In the genomic region with DNA sequence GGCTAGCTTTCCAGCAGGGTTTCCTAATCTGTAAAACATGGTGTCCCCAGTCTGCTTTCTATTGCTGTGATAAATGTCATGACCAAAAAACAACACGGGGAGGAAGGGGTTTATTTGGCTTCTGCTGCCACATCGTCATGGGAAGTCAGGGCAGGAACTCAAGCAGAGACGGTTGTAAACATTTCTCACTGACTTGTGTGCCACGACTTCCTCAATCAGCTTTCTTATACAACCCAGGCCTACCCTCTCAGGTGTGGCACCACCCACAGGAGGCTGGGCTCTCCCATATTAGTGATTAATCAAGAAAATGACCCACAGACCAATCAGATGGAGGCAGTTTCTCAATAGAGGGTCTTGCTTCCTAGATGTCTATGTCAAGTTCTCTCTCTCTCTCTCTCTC, we compare ENCODE assay signal across 20 mouse cellular contexts. TPM values are rescaled to one million over a fixed set of nuclear protein-coding genes. Genes with fewer than 3 reads are reported as not detected.
DNase-seq lines count a peak whose midpoint lies in the region; ATAC-seq and TF ChIP-seq lines count a peak whose summit lies in the region.
"Had no signal": no experiment of that assay in that cellular context is flagged by ENCODE, and none has a peak within 500 bp of the region (broad histone marks: within the 10 kb centered on the region; RNA-seq: fewer than 3 reads in every experiment).

No protein-coding gene starts in this region.

- H3K9me3 ChIP-seq in intestine, embryonic 16.5 days (ENCODE audit: control insufficient read depth, low read length) = no peaks in the 10 kb centered on the region
- no peaks in the 10 kb centered on the region for H3K9me3 ChIP-seq in forebrain, embryonic 16.5 days (ENCODE audit: control insufficient read depth, low read length)
- H3K9me3 ChIP-seq in hindbrain, postnatal 0 days (ENCODE audit: low read length) = no peaks in the 10 kb centered on the region
- H3K9me3 ChIP-seq: embryonic facial prominence, embryonic 15.5 days; forebrain, embryonic 13.5 days; heart, embryonic 15.5 days; hindbrain, embryonic 15.5 days; limb, embryonic 12.5 days; neural tube, embryonic 15.5 days had no signal

- H3K9ac ChIP-seq in intestine, embryonic 16.5 days (ENCODE audit: low read depth, low read length) = no peak overlapping the region
- no peak overlapping the region for H3K9ac ChIP-seq in forebrain, embryonic 16.5 days (replicated peaks; ENCODE audit: low read depth, low read length)
- H3K9ac ChIP-seq in hindbrain, postnatal 0 days (replicated peaks; ENCODE audit: low read length) = no peak overlapping the region
- H3K9ac ChIP-seq: embryonic facial prominence, embryonic 15.5 days; forebrain, embryonic 13.5 days; heart, embryonic 15.5 days; hindbrain, embryonic 15.5 days; limb, embryonic 12.5 days; liver, embryonic 14.5 days; neural tube, embryonic 15.5 days had no signal

- TF ChIP-seq CTCF in hindbrain, postnatal 0 days (IDR thresholded peaks at IDR 0.05; ENCODE audit: low read depth) = no peak

- 12% methylated on average over 4 of the region's 4 CpGs for WGBS in intestine, embryonic 16.5 days
- 76% methylated on average over 4 of the region's 4 CpGs for WGBS in forebrain, embryonic 16.5 days
- WGBS in hindbrain, postnatal 0 days = 63% methylated on average over 4 of the region's 4 CpGs

- H3K4me3 ChIP-seq in intestine, embryonic 16.5 days (ENCODE audit: low read length) = no peak overlapping the region
- no peak overlapping the region for H3K4me3 ChIP-seq in forebrain, embryonic 16.5 days (replicated peaks; ENCODE audit: low read length)
- no peak overlapping the region for H3K4me3 ChIP-seq in hindbrain, postnatal 0 days (ENCODE audit: low read length)
- H3K4me3 ChIP-seq: embryonic facial prominence, embryonic 15.5 days; forebrain, embryonic 13.5 days; heart, embryonic 15.5 days; hindbrain, embryonic 15.5 days; limb, embryonic 12.5 days; neural tube, embryonic 15.5 days had no signal

- H3K4me1 ChIP-seq in intestine, embryonic 16.5 days (ENCODE audit: control insufficient read depth, insufficient read depth, low read length) = peaks cover 14% of the 10 kb centered on the region
- no peaks in the 10 kb centered on the region for H3K4me1 ChIP-seq in forebrain, embryonic 16.5 days (replicated peaks; ENCODE audit: control insufficient read depth, insufficient read depth, low read length)
- no peaks in the 10 kb centered on the region for H3K4me1 ChIP-seq in hindbrain, postnatal 0 days (ENCODE audit: insufficient read depth, low read length)
- H3K4me1 ChIP-seq: forebrain, embryonic 13.5 days; heart, embryonic 15.5 days; hindbrain, embryonic 15.5 days; limb, embryonic 12.5 days; neural tube, embryonic 15.5 days had no signal

- peak; percentile 49 to 58 for DNase-seq in B cell, adult 2 months
- no peak for DNase-seq in neural tube, embryonic 10.5 days (ENCODE audit: extremely low spot score, low spot score)
- DNase-seq in hindbrain, postnatal 0 days (ENCODE audit: low spot score) = no peak
- DNase-seq: adrenal gland, adult 2 months; cerebellum, adult 8-10 months; heart, adult 11 months; kidney, adult 9 months; retina, postnatal 1 day; spleen, adult 18-20 months had no signal

- H3K36me3 ChIP-seq in intestine, embryonic 16.5 days (ENCODE audit: control insufficient read depth, insufficient read depth, low read length) = no peaks in the 10 kb centered on the region
- no peaks in the 10 kb centered on the region for H3K36me3 ChIP-seq in forebrain, embryonic 16.5 days (ENCODE audit: control insufficient read depth, insufficient read depth)
- H3K36me3 ChIP-seq in hindbrain, postnatal 0 days (ENCODE audit: insufficient read depth, low read length) = no peaks in the 10 kb centered on the region
- H3K36me3 ChIP-seq: embryonic facial prominence, embryonic 15.5 days; heart, embryonic 15.5 days; hindbrain, embryonic 15.5 days; limb, embryonic 12.5 days; neural tube, embryonic 15.5 days had no signal

- ATAC-seq in CD4-positive, CD25-positive, alpha-beta regulatory T cell, adult 4 months = peak; percentile 79
- ATAC-seq in intestine, embryonic 16.5 days = peak; percentile 36
- ATAC-seq in neutrophil, adult 5-6 weeks (ENCODE audit: extremely low read depth, insufficient number of reproducible peaks, low FRiP score, poor library complexity, severe bottlenecking) = peak; percentile 80
- no peak for ATAC-seq in forebrain, embryonic 16.5 days
- no peak for ATAC-seq in hindbrain, postnatal 0 days
- ATAC-seq: forebrain, embryonic 13.5 days had no signal

- H3K27ac ChIP-seq in intestine, embryonic 16.5 days (ENCODE audit: low read length) = no peak overlapping the region
- no peak overlapping the region for H3K27ac ChIP-seq in forebrain, embryonic 16.5 days (ENCODE audit: low read length)
- H3K27ac ChIP-seq in hindbrain, postnatal 0 days = no peak overlapping the region
- H3K27ac ChIP-seq: embryonic facial prominence, embryonic 15.5 days; forebrain, embryonic 13.5 days; heart, embryonic 15.5 days; hindbrain, embryonic 15.5 days; limb, embryonic 12.5 days; liver, embryonic 14.5 days; neural tube, embryonic 15.5 days had no signal

- H3K4me2 ChIP-seq in intestine, embryonic 16.5 days (ENCODE audit: low read depth, low read length) = no peak overlapping the region
- H3K4me2 ChIP-seq in forebrain, embryonic 16.5 days (ENCODE audit: low read length) = no peak overlapping the region
- no peak overlapping the region for H3K4me2 ChIP-seq in hindbrain, postnatal 0 days (ENCODE audit: low read depth, low read length)
- H3K4me2 ChIP-seq: embryonic facial prominence, embryonic 15.5 days; forebrain, embryonic 13.5 days; heart, embryonic 15.5 days; hindbrain, embryonic 15.5 days; limb, embryonic 12.5 days; neural tube, embryonic 15.5 days had no signal

- H3K27me3 ChIP-seq in intestine, embryonic 16.5 days (replicated peaks; ENCODE audit: control insufficient read depth, insufficient read depth, low read length) = no peaks in the 10 kb centered on the region
- no peaks in the 10 kb centered on the region for H3K27me3 ChIP-seq in forebrain, embryonic 16.5 days (replicated peaks; ENCODE audit: control insufficient read depth, insufficient read depth, low read length)
- H3K27me3 ChIP-seq in hindbrain, postnatal 0 days (ENCODE audit: insufficient read depth, low read length) = no peaks in the 10 kb centered on the region
- H3K27me3 ChIP-seq: embryonic facial prominence, embryonic 15.5 days; forebrain, embryonic 13.5 days; hindbrain, embryonic 15.5 days; neural tube, embryonic 15.5 days had no signal

RNA-seq across cellular contexts. Expression of a gene that starts 48.3 kb away (rescaled TPM):
- not detected for polyA plus RNA-seq in CD4-positive, CD25-positive, alpha-beta regulatory T cell, adult 4 months (2017; shearing (Covaris generic))
- polyA plus RNA-seq in intestine, embryonic 16.5 days (2015; fragmentation: Nextera tagmentation; extraction: Ambion mirVana) = 7.0 and 8.6 TPM in 2 replicates
- 5.7 and 8.6 TPM in 2 replicates for total RNA-seq in neutrophil, adult 5-6 weeks (2017)
- 6.3 and 9.8 TPM in 2 replicates for polyA plus RNA-seq in forebrain, embryonic 16.5 days (2015; fragmentation: Nextera tagmentation; extraction: Ambion mirVana)
- 29.5 and 30.0 TPM in 2 replicates for total RNA-seq in hindbrain, postnatal 0 days (2014; rRNA removed)
- polyA plus RNA-seq in hindbrain, postnatal 0 days (2015; fragmentation: Nextera tagmentation; extraction: Ambion mirVana) = 11.2 and 17.2 TPM in 2 replicates

Comparison
In these comparisons a context has a peak if more than half of its experiments do, and no peak if none do; other contexts are left out.
1. DNase-seq: peak in B cell, adult 2 months (2 of 2); none in neural tube, embryonic 10.5 days (single experiment) and hindbrain, postnatal 0 days (single experiment).
2. ATAC-seq: peak in CD4-positive, CD25-positive, alpha-beta regulatory T cell, adult 4 months (single experiment), intestine, embryonic 16.5 days (single experiment) and neutrophil, adult 5-6 weeks (single experiment); none in forebrain, embryonic 16.5 days (single experiment) and hindbrain, postnatal 0 days (single experiment).